Mouse (Mus musculus) lung, adult 2 months (tissue): Measurements from ENCODE around the gene Nop2. TPM values are rescaled to one million over a fixed set of nuclear protein-coding genes. Genes with fewer than 3 reads are reported as not detected.
A peak's percentile ranks its signal among the peaks of the same experiment; 100 is the strongest.

Source experiments
- DNase-seq: peaks from one replicate; pipeline ENCODE4 v3.0.0; 2022
- H3K4me1 ChIP-seq: fragments of 200-500 bp; 2 replicates; pipeline ENCODE4 v1.6.1; 2011; ENCODE audit warnings: low read length; ENCODE audit not compliant: control insufficient read depth, insufficient read depth
- H3K4me3 ChIP-seq: fragments of 200-500 bp; replicated peaks from 2 replicates; pipeline ENCODE3; 2011; ENCODE audit warnings: low read depth, mild to moderate bottlenecking, control low read depth, low read length; ENCODE audit errors: extremely low read depth
- CTCF ChIP-seq: fragments of 200-500 bp; IDR thresholded peaks from 2 replicates; pipeline ENCODE4 v1.5.1; 2011; ENCODE audit warnings: mild to moderate bottlenecking, low read length, control low read depth; ENCODE audit not compliant: insufficient read depth
- POLR2A ChIP-seq: fragments of 200-500 bp; IDR thresholded peaks from 2 replicates; pipeline ENCODE4 v1.6.1; 2011; ENCODE audit warnings: low read depth, mild to moderate bottlenecking, control low read depth, low read length, borderline replicate concordance; ENCODE audit errors: extremely low read depth
- WGBS: fragments of 180-500 bp; shearing (Covaris S2); methylation state at CpG from one replicate; pipeline ENCODE4 v1.1.7; 2018; 5-methylcytosine and 5-hydroxymethylcytosine counted together
- polyA plus RNA-seq: library from polyadenylated mRNA; depleted of rRNA; stranded (reverse); fragments of >200 nt; gene quantifications from 2 replicates; pipeline ENCODE4 v1.2.3, GENCODE M21; 2012

The Nop2 gene
- polyA plus RNA-seq, 1 experiment, result 13.6 TPM

- TF ChIP-seq POLR2A, result no peak
- TF ChIP-seq CTCF, result no peak
- WGBS, result 37% methylated on average over 3 of the region's 3 CpGs
- peaks cover 27% of the 10 kb centered on the region for H3K4me1 ChIP-seq
- no peak for DNase-seq
- no peak overlapping the region for H3K4me3 ChIP-seq
Observed at GRCm38 (mm10) chr6:125094843-125095242, 36.9 kb upstream of the Nop2 start.

GRCm38 (mm10) chr6:125095391-125096278 is 36.1 kb upstream of the Nop2 start, which contains the start of gene Chd4:
Gene Chd4, plus strand, starts transcription at chr6:125095981.
- Histone ChIP-seq H3K4me3 (peak within 1 kb of the TSS; percentile 90), H3K4me1 (peaks cover 28% of the 10 kb centered on the region)
- 2% methylated on average over 39 of the region's 45 CpGs for WGBS
- DNase-seq, result peak; percentile 88
- TF ChIP-seq POLR2A, result peak; percentile 86; the same call in 1 of the 2 replicates
- no peak for TF ChIP-seq CTCF

- Histone ChIP-seq H3K4me3 (peak overlapping the region; percentile 90), H3K4me1 (peaks cover 28% of the 10 kb centered on the region)
- TF ChIP-seq POLR2A (no peak), CTCF (no peak)
- no peak for DNase-seq
- WGBS, result 0% methylated on average over 16 of the region's 32 CpGs
Observed at GRCm38 (mm10) chr6:125096279-125096596, 35.5 kb upstream of the Nop2 start.

DNA sequence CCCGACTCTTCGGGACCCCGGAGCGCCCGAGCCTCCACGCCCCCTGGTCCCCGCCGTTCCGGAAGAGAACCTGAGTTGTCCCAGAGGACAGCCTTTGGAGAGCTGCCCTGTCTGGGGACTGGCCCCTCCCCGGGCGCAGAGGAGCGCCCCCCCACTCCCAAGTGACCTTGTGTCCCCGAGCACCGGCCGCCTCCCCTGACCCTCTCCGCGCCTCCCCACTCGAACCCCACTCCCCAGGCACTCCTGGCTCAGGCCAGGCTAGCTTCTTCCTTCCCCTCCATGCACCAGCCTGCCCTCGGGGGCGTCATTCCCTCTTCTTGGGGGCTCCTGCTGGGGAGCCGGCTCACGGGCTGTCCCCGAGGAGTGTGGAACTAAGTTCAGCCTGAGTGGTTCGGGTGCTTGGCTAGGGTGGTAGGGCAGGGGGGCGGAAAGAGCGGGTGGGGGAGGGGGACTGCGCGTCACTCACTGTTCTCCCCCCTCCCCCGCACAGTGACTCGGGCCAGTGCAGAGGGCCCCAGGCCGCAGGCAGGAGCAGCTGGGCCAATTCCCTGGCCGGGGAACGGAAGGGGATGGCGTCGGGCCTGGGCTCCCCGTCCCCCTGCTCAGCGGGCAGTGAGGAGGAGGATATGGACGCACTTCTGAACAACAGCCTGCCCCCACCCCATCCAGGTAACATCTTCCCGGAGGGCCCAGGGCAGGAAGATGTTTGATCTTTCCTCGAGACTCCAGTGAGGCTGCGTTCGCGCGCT is 34.9 kb upstream of the Nop2 start:
- DNase-seq, result peak; percentile 54
- TF ChIP-seq CTCF (no peak), POLR2A (no peak)
- 1% methylated on average over 40 of the region's 44 CpGs for WGBS
- Histone ChIP-seq H3K4me1 (peaks cover 28% of the 10 kb centered on the region), H3K4me3 (peak overlapping the region; percentile 90)

GRCm38 (mm10) chr6:125097346-125097689 is 34.4 kb upstream of the Nop2 start:
- WGBS, result 1% methylated on average over 12 of the region's 12 CpGs
- TF ChIP-seq CTCF (no peak), POLR2A (no peak)
- DNase-seq, result no peak
- peaks cover 28% of the 10 kb centered on the region for H3K4me1 ChIP-seq
- peak overlapping the region; percentile 90 for H3K4me3 ChIP-seq

- 30% methylated on average over 8 of the region's 8 CpGs for WGBS
- TF ChIP-seq CTCF (no peak), POLR2A (no peak)
- peak overlapping the region; percentile 30 for H3K4me3 ChIP-seq
- DNase-seq, result no peak
- H3K4me1 ChIP-seq, result peaks cover 28% of the 10 kb centered on the region
Observed at GRCm38 (mm10) chr6:125097951-125098350, 33.8 kb upstream of the Nop2 start.

- no peak for TF ChIP-seq CTCF
- no peak for TF ChIP-seq POLR2A
- H3K4me1 ChIP-seq, result peaks cover 28% of the 10 kb centered on the region
- 38% methylated on average over 3 of the region's 3 CpGs for WGBS
- peak; percentile 17 for DNase-seq
- no peak overlapping the region for H3K4me3 ChIP-seq
Observed at GRCm38 (mm10) chr6:125098513-125098912, 33.2 kb upstream of the Nop2 start.

DNA sequence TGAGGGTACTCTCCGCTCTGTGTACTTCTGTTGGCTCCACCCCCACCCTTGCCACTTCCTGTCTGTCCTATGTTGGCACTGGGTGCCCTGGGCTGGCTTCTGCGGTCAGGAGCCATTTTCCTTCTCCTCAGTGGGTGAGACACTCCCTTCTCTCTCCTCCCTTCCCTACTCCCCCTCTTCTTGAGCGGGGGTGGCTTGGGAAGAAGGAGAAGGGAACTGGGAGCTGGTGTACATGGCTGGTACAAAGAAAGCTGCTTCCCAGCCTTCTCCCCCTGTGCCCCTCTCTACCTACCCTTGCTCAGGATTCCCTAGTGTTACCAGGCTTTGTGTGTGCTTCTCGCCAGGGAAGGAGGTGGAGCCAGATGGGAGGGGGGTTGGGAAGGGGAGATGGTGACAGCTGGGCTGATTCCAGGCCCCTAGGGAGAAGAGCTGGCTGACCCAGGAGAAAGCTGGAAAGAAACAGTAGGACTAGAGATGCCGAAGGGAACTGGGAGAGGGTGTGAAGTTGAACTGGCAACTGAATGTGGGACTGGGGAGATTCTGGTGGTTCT is 32.2 kb upstream of the Nop2 start:
- DNase-seq, result peak; percentile 48
- H3K4me3 ChIP-seq, result peak overlapping the region; percentile 1
- peaks cover 28% of the 10 kb centered on the region for H3K4me1 ChIP-seq
- TF ChIP-seq CTCF (no peak), POLR2A (no peak)
- 21% methylated on average over 5 of the region's 5 CpGs for WGBS

- H3K4me1 ChIP-seq, result peaks cover 28% of the 10 kb centered on the region
Observed at GRCm38 (mm10) chr6:125101444-125101843, 30.3 kb upstream of the Nop2 start.

GRCm38 (mm10) chr6:125104223-125104622 is 27.5 kb upstream of the Nop2 start:
- TF ChIP-seq POLR2A, result no peak
- no peak for TF ChIP-seq CTCF
- DNase-seq, result no peak
- Histone ChIP-seq H3K4me3 (no peak overlapping the region), H3K4me1 (peaks cover 10% of the 10 kb centered on the region; the same call in 1 of the 2 replicates)
- WGBS, result 83% methylated on average over 4 of the region's 4 CpGs

More at GRCm38 (mm10) chr6:125101444-125101843, 30.3 kb upstream of the Nop2 start:
- DNase-seq, result no peak
- 61% methylated on average over 9 of the region's 9 CpGs for WGBS
- no peak overlapping the region for H3K4me3 ChIP-seq
- TF ChIP-seq POLR2A, result no peak
- no peak for TF ChIP-seq CTCF
